Mouse (Mus musculus): Measurements from ENCODE around the gene Kif6. TPM values are rescaled to one million over a fixed set of nuclear protein-coding genes. Genes with fewer than 3 reads are reported as not detected.

Kif6 gene
- total RNA-seq, 2 experiments from 2014 or later, result not detected

DNA sequence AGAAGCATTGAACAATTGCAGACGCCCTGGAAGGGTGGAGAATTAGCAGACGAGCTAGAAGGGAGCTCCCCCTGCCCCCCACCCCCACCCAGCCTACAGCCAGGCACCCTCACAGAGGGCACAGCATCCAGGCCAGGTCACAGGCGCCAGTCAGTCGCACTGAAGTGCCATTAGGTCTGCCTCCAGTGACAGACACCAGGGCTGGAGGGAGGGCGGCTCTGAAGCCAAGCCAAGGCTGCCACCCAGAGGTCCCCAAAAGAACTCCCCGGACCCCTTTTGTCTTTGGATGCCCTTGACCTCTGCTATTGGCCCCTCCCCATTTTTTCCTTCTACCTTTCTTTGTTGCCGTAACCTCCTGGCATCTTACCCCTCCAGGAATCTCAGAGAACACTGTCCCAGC is 274.7 kb downstream of the Kif6 start:
- ATAC-seq (ENCODE audit: poor library complexity, severe bottlenecking), result no peak

DNA sequence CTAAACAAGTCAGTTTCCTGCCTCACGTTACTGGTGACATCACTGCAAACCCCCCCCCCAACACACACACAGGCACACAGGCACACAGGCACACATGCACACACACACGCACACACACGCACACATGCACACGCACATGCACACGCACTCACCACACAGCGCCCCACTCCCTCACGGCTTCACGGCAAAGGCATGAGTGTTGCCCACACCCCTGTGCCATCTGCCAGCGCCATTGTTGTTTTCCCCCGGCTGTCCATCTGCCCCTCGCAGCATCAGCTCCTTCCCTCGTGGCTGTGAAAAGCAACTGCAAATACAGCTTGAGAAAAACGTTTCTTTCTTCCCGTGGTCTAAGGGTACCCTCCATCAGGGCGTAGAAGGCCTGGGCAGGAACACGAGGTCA is 275.9 kb downstream of the Kif6 start:
- no peak for ATAC-seq (ENCODE audit: poor library complexity, severe bottlenecking)

DNA sequence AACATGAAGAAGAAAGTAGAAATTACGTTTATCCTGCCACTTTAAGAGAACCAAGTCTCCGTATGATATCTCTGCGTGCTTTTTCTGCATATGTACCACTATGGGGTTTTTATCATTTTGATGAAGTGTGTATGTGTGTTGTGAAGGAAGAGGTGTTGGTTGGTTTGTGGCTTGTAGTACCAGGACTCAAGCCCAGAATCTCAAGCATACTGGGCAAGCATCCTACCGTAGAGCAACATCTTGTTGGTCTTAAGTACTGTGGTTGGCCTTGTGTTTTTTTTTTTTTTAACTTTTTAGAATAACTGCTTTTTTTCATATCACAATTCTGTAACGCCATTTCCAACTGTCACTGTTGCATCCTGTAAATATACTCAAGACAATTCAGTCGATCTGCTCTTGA is 277.5 kb downstream of the Kif6 start:
- no peak for ATAC-seq (ENCODE audit: poor library complexity, severe bottlenecking)

DNA sequence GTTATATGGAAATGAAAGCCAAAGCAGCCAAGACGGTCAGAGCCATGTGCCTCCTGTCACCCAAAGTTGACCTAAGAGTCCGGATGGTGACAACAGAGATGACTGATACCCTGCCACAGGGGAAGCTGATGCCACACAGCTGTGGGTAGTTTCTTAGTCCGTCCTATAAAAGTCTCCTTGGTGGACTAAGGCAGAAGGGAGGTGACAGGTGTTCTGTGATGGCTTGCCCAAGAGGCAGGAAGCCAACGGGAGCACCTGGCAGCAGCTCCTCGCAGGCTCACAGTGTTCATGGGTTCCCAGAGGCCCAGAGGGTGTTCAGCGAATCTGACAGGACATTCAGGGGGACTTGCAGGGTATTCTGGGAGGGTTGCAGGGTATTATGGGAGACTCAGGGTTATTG is 279.5 kb downstream of the Kif6 start:
- no peak for ATAC-seq (ENCODE audit: poor library complexity, severe bottlenecking)

DNA sequence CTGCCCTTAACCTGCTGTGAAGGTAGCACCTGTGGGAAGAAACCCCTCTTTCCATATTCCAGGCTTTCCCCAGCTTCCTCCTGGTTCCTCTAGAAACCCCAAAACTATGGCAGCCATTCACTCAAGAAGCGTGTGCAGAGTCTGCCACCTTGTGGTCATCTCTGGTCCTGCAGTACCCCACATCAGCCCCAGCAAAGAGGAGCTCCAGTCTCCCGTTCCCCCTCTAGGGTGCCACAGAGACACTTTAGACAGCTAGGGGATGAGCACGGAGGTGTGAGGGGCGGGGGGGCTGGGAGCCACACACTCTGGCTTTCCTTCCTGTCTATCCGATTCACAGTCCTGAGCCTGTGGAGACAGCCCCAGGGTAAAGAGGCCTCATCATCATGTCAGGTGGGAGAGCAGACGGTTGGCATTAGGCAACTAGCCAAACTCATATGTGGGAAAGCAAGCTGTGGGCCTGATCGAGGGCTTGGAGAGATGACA is 284.0 kb downstream of the Kif6 start:
- peak; percentile 72 for ATAC-seq (ENCODE audit: poor library complexity, severe bottlenecking)

DNA sequence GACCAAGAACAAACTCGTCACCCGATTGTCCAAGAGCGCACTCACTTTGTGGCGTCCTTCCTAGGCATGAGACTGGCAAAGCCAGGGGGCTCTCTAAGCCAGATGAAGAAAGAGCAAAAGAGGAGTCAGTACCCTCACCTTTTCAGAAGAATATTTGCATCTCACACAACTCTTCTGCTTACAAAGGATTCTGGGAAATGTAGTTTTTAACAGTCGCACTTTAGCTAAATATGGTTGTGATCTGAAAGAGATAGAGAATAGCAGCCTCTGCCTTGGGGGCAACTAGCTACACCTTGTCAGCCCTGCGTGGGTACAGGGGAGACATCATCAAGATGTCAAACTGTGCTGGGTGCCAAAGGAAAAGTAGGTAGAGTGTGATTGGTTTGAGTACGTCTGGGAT is 287.7 kb downstream of the Kif6 start:
- no peak for ATAC-seq (ENCODE audit: poor library complexity, severe bottlenecking)

DNA sequence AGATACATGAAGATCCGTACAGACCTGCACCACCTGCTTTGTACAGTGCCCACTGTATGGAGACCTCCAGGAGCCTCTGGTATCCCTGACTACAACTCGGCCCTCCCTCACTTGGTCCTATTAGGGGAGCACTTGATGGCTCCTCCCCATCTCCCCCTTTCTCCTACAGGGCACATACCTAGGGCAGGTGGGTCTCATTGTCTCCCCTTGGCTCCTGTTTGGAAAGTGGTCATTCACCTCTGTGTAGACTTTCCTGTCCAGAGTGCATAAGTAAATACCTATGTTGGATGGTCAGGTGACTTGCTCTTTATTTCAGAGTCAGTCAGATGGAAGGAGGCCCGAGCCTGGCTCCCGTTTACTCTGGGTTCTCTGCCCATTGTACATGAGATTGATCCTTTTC is 308.5 kb downstream of the Kif6 start:
- ATAC-seq (ENCODE audit: poor library complexity, severe bottlenecking), result no peak

DNA sequence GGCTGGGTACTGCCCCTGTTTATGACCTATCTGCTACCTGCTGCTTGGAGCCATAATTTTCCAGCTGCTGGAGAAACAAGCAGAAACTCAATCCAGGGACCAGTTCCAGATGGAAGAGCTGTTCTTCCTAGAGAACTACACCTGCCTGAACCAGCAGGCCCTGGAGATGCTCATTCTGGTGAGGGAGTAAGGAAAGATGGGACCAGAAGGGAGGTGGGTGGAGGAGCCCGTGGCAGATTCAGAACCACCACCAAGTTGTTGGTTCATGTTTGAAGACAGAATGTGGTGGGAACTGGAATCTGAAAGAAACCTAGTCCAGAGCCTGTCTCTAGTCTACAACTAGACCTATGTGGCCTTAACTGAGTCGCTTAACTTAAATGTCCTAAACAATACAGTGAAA is 312.7 kb downstream of the Kif6 start:
- no peak for ATAC-seq (ENCODE audit: poor library complexity, severe bottlenecking)

DNA sequence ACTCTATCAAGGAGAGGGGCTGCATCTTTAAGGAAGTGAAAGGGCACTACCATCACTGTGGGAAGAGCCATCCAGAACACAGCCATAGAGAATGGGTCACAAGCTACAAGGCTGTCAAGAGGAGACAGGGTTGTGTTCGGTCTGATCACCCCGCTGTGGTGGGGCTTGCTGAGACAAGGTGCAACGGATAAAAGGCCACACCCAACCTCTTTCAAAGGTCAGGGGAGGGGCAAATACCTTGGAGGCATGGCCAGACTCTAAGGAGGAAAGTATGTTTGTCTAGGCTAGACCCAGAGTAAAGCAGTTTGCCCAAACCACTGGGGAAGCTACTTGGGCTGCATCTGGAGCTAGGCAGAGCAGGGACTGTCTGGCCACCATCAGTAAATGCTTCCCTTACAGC is 318.9 kb downstream of the Kif6 start:
- no peak for ATAC-seq (ENCODE audit: poor library complexity, severe bottlenecking)

DNA sequence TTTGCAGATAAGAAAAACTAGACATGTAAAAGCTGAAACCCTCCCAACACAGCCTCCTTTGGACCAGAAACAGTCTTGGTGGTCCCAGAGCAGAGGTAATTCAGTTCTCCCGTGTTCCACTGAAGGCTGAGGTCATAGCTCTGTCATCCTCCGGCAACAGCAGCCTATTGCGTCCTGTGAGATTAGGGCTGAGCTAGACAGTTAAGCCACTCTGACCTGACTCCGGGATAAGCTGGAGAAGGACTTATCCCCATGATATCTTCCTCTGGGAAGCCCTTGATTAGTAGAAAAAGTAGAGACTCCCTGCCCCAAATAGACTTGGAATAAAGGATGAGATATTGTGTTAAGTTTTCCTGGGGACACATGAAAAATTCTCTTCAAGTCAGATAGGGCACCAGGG is 319.6 kb downstream of the Kif6 start:
- no peak for ATAC-seq (ENCODE audit: poor library complexity, severe bottlenecking)

DNA sequence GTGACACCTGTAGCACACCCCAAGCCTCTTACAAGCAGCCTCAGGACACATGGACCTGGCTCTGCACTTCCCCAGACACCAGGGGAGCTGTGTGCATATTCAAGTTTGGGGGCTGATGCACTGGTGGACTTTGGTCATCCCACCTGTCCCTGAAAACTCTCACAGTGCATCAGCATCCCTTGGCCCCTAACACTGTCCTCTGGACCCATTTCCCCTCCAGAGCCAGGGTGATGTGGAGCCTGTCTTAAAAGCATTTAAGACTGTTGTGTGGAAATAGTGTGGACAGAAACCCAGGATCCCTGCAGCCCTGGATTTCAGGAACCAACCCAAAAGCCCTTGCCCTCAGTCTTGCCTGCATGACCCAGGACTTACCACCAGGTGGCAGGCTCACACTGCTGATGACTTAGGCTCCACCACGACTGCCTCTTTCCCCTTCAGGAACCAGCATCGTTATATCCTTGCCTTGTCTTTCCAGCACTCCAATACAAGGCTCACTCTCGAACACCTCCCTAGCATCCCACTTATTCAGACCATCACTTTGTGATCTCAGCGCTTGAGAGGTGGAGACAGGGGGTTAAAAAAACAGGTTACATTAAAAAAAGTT is 320.8 kb downstream of the Kif6 start:
- peak; percentile 94 for ATAC-seq (ENCODE audit: poor library complexity, severe bottlenecking)

DNA sequence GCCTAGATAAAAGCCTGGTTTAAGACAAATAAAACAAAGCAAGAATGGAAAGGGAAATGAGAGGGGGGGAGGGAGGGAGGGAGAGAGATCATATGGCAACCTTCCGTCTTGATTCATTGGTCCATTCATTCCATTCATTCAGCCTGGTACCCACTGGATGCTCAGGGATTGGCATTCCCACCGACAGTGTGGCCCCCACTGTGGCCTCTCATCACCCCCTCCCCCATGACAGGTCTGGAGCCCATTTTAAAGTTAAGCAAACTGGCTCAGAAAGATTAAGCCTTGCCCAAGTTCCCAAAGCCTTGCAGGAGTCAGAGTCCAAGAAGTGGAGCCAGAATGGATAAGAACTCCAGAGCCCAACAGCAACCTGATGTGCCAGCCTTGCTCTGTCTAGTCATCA is 321.3 kb downstream of the Kif6 start:
- ATAC-seq (ENCODE audit: poor library complexity, severe bottlenecking), result no peak

DNA sequence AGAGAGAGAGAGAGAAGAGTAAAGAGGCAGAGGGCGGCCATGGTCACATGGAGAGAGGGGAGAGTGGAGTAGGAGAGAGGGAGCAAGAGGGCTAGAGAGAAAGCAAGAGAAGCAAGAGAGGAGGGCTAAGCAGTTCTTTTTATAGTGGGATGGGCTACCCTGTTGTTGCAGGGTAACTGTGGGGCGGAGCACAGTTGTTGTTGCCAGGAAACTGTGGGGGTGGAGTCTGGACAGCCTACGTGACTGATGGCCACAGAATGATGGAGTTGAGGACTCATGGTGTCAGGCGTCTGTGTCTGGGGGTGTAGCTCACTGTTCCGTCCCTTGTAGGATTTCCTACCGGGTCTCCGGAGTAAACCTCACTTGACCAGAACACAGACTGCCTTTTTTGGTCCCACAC is 324.2 kb downstream of the Kif6 start:
- ATAC-seq (ENCODE audit: poor library complexity, severe bottlenecking), result no peak

DNA sequence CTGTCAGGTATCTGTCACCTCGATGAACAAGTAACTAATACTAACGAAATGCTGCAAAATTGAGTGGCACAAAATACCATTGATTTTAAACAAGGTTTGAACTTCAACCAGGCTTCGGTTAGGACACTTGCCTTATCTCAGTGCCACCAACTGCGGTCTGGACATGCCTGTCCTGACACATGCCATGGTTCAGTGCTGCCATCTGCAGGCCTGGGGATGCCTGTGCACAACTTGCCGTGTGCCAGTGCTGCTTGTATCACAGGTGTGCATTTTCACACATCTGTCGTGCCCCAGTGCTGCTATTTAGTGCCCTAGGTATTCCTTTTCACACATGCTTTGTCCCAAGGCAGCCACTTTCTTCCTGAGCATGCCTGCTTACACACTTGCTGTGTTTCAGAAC is 327.7 kb downstream of the Kif6 start:
- ATAC-seq (ENCODE audit: poor library complexity, severe bottlenecking), result peak; percentile 68

DNA sequence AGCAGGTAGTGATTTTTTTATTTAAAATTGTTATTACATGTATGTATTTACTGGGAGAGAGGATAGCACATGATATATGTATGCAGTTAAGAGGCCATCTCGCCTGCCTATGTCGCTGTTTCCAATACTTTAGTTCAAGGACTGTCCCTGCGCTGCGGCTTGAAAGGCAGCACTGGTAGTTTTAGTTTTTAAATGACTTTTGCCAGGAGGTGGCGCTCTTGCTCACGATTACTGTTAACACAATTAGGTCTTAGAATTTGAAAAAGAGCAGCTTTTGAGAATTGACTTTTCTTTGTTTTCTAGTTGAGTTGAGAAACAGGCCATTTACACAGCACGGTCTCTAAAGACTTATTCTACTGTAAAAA is 336.5 kb downstream of the Kif6 start:
- peak; percentile 74 for ATAC-seq (ENCODE audit: poor library complexity, severe bottlenecking)

DNA sequence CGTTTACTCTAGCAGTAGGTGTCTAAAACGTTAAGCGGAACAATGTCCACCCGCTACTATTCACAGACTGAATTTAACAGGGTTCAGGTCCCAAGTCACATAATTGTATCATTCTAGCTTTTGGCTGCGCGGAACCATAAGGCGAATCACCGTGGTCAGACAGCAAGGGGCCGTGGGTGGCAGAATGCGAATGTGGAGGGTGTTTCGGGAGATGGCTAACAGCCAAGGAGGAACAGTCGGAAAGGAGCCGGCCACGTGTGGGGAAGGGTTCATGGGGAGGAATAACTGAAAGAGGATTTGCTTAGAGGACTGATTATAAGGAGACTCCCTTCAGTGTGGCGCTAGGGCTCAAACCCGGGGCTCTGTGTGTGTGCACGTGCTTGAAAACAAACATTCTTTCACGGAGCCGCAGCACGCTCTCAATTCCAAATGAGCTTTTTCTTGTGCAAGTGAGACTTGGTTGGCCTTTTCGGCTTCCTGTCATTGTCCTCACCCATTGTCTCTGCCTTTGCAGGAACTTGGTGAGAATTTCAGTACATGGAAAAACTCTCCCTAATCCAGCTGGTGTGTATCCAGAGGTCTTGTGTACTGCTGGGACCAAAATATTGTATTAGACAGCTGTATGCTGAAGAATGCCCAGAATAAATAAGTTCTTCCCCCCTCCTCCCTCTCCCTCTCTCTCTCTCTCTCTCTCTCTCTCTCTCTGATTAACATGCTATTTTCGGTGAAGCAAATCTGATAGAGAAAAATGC is 337.1 kb downstream of the Kif6 start:
- 0 out of 2 replicates have a peak, but pooled peaks have one; percentile 18 for ATAC-seq (ENCODE audit: poor library complexity, severe bottlenecking)

DNA sequence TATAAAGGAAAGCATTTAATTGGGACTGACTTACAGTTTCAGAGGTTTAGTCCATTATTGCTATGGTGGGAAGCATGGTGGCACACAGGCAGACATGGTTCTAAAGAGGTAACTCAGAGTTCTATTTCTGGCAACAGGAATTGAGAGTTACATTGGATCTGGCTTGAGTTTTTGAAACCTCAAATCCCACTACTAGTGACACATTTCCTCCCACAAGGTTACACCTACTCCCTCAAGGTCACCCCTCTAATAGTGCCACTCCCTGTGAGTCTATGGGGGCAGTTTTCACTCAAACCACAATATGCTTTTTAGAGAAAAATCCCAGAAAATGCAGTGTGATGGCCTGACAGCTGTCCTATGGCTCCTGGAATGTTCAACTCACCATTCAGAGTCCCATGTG is 344.1 kb downstream of the Kif6 start:
- no peak for ATAC-seq (ENCODE audit: poor library complexity, severe bottlenecking)

Other genes starting within 250 kb of the Kif6 start
- 56.6 and 60.7 TPM in 2 replicates for gene Mocs1, start 186.8 kb upstream of the Kif6 start, total RNA-seq (2015)
- gene Mocs1, start 186.8 kb upstream of the Kif6 start, total RNA-seq (2017), result 24.3 and 43.1 TPM in 2 replicates
- gene Daam2, start 50.8 kb upstream of the Kif6 start, total RNA-seq (2015), result not detected in 2 replicates
- gene Daam2, start 50.8 kb upstream of the Kif6 start, total RNA-seq (2017), result under 0.01 and 0.04 TPM in 2 replicates

All from megakaryocyte, adult 5-6 weeks (primary cell).